Mouse (Mus musculus): ENCODE measurements around the gene Gm27027. TPM values are rescaled to one million over a fixed set of nuclear protein-coding genes. Genes with fewer than 3 reads are reported as not detected.

Gm27027 gene
- polyA plus RNA-seq, 1 experiment: not detected

DNA sequence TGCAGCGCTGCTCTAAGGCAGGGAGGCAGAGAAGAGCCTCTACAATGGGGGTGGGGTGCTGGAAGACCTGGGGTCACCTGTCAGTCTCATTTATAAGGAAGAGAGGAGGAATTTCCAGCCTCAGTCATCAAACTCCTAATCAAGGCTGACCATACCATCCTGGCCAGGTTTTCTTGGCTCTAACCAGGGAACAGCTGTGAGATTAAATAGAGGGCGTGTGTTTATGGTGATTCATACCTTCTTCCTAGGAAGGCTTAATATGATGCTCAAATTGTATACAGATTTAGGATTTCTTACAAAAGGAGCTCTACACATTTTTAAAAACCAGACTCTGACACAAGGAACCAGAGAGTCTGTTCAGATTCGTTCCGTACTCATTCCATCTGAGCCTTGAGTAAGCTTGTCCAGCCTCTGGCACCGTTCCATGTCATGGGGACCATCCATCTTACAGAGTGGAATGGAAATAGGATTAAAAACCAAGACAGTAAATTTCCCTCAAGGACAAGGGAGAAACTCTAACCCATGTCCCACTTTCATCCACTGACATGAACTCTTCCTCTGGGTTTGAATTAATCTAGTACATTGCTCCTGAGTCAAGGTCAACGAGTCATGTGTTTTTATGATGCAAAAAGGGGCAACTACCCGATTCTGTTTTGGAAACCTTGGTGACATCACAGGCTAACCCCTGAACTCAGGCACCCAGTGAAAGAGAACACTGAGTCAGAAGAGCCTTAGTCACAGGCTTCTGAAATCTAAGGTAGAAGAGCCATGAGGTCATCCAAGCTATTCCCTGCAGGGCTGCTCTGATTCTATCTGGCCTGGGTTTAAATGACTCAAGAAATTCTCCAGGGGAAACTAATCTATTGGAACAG, 16.7 kb downstream of the Gm27027 start:
- no peak for DNase-seq
- Histone ChIP-seq H3K27ac (ENCODE audit: insufficient read depth, low read depth, low read length) (no peak overlapping the region), H3K4me1 (ENCODE audit: control insufficient read depth, insufficient read depth, low read length) (0 out of 2 replicates have a peak, but pooled peaks cover 3% of the 10 kb centered on the region), H3K36me3 (ENCODE audit: control insufficient read depth, insufficient read depth, low read length) (no peaks in the 10 kb centered on the region; the same call in 1 of the 2 replicates), H3K27me3 (replicated peaks; ENCODE audit: control insufficient read depth, insufficient read depth, low read length) (no peaks in the 10 kb centered on the region), H3K4me3 (ENCODE audit: insufficient read depth, low read depth, low read length) (no peak overlapping the region)
- 79% methylated on average over 7 of the region's 7 CpGs for whole genome bisulfite sequencing
- TF ChIP-seq CTCF (conservative IDR thresholded peaks at IDR 0.05; ENCODE audit: insufficient read depth, insufficient read length, low read depth, low read length): no peak
- no peak for TF ChIP-seq POLR2A (IDR thresholded peaks at IDR 0.05; ENCODE audit: low read depth, low read length)

DNA sequence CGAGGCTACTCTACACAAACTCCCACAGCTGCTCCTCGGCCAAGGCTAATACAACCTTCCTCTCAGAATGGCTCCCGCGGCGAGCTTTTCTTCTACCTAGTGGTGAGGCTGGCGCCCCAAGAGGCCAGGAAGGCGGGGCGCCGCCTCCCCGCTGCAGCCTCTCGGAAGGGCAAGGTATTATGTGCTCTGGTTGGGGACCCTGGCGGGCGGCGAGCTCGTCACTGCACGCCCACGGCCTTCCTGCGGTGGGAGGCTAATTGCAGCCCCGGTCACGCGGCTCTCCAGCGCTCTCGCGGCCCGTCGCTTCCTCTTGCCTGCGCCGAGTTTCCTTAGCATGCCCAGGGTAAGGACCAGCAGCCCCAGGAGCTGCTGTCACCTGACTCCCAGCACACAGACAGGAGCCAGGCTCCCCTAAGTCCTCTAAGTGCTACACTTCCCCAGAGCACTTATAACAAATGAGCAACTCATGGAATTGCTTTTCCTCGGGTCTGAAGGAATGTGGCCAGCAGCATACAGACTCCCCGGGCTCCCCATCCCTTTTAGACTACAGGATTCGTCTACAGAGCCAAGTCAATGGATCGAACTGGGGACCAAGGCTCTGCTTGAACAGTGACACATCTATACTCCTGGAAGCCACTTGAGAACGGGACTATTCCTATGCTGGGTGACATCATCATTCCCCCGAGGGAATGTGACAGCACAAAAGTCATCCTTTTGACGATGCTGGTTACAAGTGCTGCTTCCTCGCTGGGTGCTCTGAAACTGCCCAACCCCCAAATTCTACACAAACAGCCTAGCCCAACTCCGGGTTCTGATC, 19.5 kb downstream of the Gm27027 start:
- peak; percentile 44 for DNase-seq

DNA sequence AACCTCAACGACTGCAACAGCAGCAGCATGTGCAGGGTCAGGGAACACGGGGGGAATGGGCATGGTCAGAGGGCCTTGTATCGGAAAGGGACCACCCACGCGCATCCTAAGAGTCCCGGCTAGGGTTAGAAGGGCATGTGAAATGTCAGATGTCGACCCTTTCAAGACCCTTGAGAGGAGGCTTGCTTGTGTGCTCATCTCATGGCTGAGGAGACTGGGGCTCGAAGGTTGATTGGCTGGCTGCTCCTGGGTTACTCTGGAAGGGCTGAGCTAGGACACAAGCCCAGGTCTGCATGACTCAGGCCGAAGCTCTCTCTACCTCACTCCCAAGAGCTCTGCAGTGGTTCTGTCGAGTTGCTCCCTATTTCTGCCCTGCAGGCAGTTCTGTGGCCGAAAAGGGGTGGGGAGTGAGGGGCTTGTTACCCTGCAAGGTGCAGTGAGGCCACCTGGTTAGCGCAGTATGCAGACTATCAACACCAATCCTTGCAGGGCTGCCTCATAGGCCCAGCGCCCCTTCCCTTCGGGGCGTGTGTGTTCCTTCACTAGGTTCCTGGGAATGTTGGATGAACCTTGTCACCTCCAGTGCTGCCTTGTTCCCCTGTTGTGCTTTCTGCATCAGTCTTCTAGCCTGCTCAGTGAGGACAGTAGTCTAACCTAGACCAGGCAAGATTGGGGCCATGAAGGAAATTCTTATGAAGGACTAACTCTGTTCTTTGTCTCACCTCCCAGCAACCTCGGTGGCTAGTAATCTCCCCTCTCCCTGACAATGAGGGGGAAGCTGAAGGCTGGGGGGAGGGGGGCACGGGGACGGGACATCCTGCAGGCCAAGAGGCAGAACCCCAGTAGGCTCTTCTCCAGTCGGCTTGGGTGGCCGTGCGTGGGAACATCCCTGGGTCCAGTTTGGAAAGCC, 20.4 kb downstream of the Gm27027 start:
- TF ChIP-seq POLR2A (IDR thresholded peaks at IDR 0.05; ENCODE audit: low read depth, low read length): no peak
- no peak for TF ChIP-seq CTCF (conservative IDR thresholded peaks at IDR 0.05; ENCODE audit: insufficient read depth, insufficient read length, low read depth, low read length)
- 37% methylated on average over 21 of the region's 21 CpGs for WGBS
- Histone ChIP-seq H3K36me3 (ENCODE audit: control insufficient read depth, insufficient read depth, low read length) (no peaks in the 10 kb centered on the region), H3K27ac (ENCODE audit: insufficient read depth, low read depth, low read length) (no peak overlapping the region), H3K4me1 (ENCODE audit: control insufficient read depth, insufficient read depth, low read length) (0 out of 2 replicates have a peak, but pooled peaks cover 3% of the 10 kb centered on the region), H3K4me3 (ENCODE audit: insufficient read depth, low read depth, low read length) (0 out of 2 replicates have a peak overlapping the region, but pooled peaks have one; percentile 33), H3K27me3 (replicated peaks; ENCODE audit: control insufficient read depth, insufficient read depth, low read length) (no peaks in the 10 kb centered on the region)
- DNase-seq: no peak

More for the DNA sequence above, 19.5 kb downstream of the Gm27027 start:
- TF ChIP-seq CTCF (conservative IDR thresholded peaks at IDR 0.05; ENCODE audit: insufficient read depth, insufficient read length, low read depth, low read length): no peak
- TF ChIP-seq POLR2A (IDR thresholded peaks at IDR 0.05; ENCODE audit: low read depth, low read length): no peak
- 5% methylated on average over 37 of the region's 37 CpGs for WGBS
- Histone ChIP-seq H3K27me3 (replicated peaks; ENCODE audit: control insufficient read depth, insufficient read depth, low read length) (no peaks in the 10 kb centered on the region), H3K4me1 (ENCODE audit: control insufficient read depth, insufficient read depth, low read length) (0 out of 2 replicates have a peak, but pooled peaks cover 3% of the 10 kb centered on the region), H3K36me3 (ENCODE audit: control insufficient read depth, insufficient read depth, low read length) (no peaks in the 10 kb centered on the region; the same call in 1 of the 2 replicates), H3K27ac (ENCODE audit: insufficient read depth, low read depth, low read length) (no peak overlapping the region), H3K4me3 (ENCODE audit: insufficient read depth, low read depth, low read length) (peak overlapping the region; percentile 33; the same call in 1 of the 2 replicates)

DNA sequence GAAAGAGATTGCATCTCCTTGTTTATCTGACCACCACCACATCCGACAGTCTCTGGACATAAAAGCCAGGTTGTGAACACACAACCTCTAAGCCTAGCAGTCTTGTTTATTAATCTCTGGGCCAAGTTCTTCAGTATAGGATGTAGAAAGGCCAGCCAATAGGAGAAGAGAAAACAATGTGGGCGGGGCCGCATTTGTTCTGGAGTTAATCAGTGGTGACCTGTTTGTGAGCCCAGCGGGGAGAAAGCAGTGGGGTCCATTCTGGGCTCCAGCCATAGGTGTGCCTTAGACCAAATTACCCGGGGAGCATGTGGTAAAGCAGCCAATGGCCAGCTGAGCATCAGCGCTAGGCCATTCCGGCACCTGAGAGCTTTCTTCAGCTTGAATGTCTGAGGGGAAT, 21.1 kb downstream of the Gm27027 start:
- TF ChIP-seq POLR2A (IDR thresholded peaks at IDR 0.05; ENCODE audit: low read depth, low read length) (no peak), CTCF (conservative IDR thresholded peaks at IDR 0.05; ENCODE audit: insufficient read depth, insufficient read length, low read depth, low read length) (no peak)
- WGBS: 68% methylated on average over 7 of the region's 7 CpGs
- DNase-seq: no peak

DNA sequence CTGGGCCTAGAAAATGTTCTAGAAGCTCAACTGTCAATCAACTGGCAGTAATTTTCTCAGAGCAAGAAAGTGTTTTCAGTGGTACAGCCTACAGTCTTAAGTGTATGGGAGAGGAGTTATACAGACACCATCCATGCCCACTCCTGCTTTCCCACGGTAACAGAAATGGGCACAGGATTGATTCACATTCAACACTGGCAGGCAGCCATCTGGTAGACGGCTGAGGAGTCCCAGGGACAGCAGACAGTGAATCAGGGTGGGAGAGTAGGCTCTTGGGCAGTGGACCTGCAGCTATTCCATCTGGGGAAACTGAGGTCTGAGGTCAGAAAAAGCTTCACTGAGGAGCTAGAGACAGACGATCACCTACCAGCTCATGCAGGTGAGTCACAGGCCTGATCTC, 24.5 kb downstream of the Gm27027 start:
- no peaks in the 10 kb centered on the region for H3K36me3 ChIP-seq (ENCODE audit: control insufficient read depth, insufficient read depth, low read length)
- WGBS: 79% methylated on average over 3 of the region's 3 CpGs

More for the DNA sequence above, 21.1 kb downstream of the Gm27027 start:
- no peaks in the 10 kb centered on the region for H3K36me3 ChIP-seq (ENCODE audit: control insufficient read depth, insufficient read depth, low read length)
- no peak overlapping the region for H3K27ac ChIP-seq (ENCODE audit: insufficient read depth, low read depth, low read length)
- H3K27me3 ChIP-seq (replicated peaks; ENCODE audit: control insufficient read depth, insufficient read depth, low read length): no peaks in the 10 kb centered on the region
- 0 out of 2 replicates have a peak, but pooled peaks cover 3% of the 10 kb centered on the region for H3K4me1 ChIP-seq (ENCODE audit: control insufficient read depth, insufficient read depth, low read length)
- H3K4me3 ChIP-seq (ENCODE audit: insufficient read depth, low read depth, low read length): no peak overlapping the region

DNA sequence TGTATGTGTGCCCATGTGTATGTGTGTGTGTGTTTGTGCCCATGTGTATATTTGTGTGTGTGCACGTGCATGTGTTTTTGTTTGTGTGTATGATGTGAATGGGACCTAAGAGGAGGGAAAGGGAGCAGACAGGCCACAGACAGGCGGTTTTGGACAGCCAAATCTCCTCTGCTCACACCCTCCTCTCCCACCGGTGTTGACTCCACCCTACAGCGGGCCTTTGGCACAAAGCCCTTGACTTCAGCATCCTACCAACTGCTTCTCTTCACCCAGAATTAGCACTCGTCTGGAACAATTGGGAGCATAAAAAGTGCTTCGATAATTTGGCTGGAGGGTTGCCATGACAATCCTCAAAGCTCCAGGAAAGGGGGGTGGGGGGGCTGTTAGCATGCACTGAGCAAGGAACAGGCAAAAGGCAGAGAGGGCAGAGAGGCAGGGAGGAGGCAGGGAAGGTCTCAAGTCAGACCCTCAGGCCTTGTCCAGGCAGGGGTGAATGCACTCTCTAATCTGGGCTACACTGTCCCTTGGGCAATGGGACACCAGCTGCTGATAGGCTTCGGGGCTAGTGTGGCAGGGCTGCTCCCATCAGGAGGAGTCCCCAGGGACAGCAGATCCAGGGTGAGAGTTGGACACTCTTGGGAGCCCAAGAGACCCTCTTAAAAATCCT, 31.5 kb downstream of the Gm27027 start:
- no peak overlapping the region for H3K27ac ChIP-seq (ENCODE audit: insufficient read depth, low read depth, low read length)
- H3K36me3 ChIP-seq (ENCODE audit: control insufficient read depth, insufficient read depth, low read length): no peaks in the 10 kb centered on the region
- no peaks in the 10 kb centered on the region for H3K4me1 ChIP-seq (ENCODE audit: control insufficient read depth, insufficient read depth, low read length)
- WGBS: 56% methylated on average over 7 of the region's 7 CpGs
- TF ChIP-seq CTCF (conservative IDR thresholded peaks at IDR 0.05; ENCODE audit: insufficient read depth, insufficient read length, low read depth, low read length): no peak
- TF ChIP-seq POLR2A (IDR thresholded peaks at IDR 0.05; ENCODE audit: low read depth, low read length): no peak
- peak; percentile 18 for DNase-seq
- H3K4me3 ChIP-seq (ENCODE audit: insufficient read depth, low read depth, low read length): no peak overlapping the region
- no peaks in the 10 kb centered on the region for H3K27me3 ChIP-seq (replicated peaks; ENCODE audit: control insufficient read depth, insufficient read depth, low read length)

More for the DNA sequence above, 24.5 kb downstream of the Gm27027 start:
- no peak for TF ChIP-seq CTCF (conservative IDR thresholded peaks at IDR 0.05; ENCODE audit: insufficient read depth, insufficient read length, low read depth, low read length)
- no peak for TF ChIP-seq POLR2A (IDR thresholded peaks at IDR 0.05; ENCODE audit: low read depth, low read length)
- DNase-seq: no peak
- Histone ChIP-seq H3K27ac (ENCODE audit: insufficient read depth, low read depth, low read length) (no peak overlapping the region), H3K27me3 (replicated peaks; ENCODE audit: control insufficient read depth, insufficient read depth, low read length) (no peaks in the 10 kb centered on the region), H3K4me3 (ENCODE audit: insufficient read depth, low read depth, low read length) (no peak overlapping the region), H3K4me1 (ENCODE audit: control insufficient read depth, insufficient read depth, low read length) (no peaks in the 10 kb centered on the region)
